Mouse (Mus musculus): ENCODE data around the gene Aes. TPM values are rescaled to one million over a fixed set of nuclear protein-coding genes. Genes with fewer than 3 reads are reported as not detected.

Aes gene
- polyA plus RNA-seq, 1 experiment = 639 TPM

GRCm38 (mm10) chr10:81553232-81553631, 6.1 kb upstream of the Aes start:
- Histone ChIP-seq H3K4me3 (no peak overlapping the region), H3K4me2 (ENCODE audit: low read depth) (no peak overlapping the region), H3K27me3 (ENCODE audit: control insufficient read depth, insufficient read depth, insufficient read length) (no peaks in the 10 kb centered on the region), H3K36me3 (ENCODE audit: control insufficient read depth, insufficient read depth) (no peaks in the 10 kb centered on the region), H3K79me2 (ENCODE audit: control insufficient read depth, insufficient read depth) (no peaks in the 10 kb centered on the region), H3ac (ENCODE audit: control insufficient read depth, insufficient read length) (no peak overlapping the region)
- TF ChIP-seq SRF (IDR thresholded peaks at IDR 0.05; ENCODE audit: control insufficient read depth, insufficient read length, low read depth) (no peak), TCF12 (IDR thresholded peaks at IDR 0.05; ENCODE audit: insufficient read depth, poor library complexity, severe bottlenecking) (no peak), E2F4 (IDR thresholded peaks at IDR 0.05; ENCODE audit: insufficient read depth) (no peak), MYOD1 (IDR thresholded peaks at IDR 0.05; ENCODE audit: control insufficient read depth in 1 of 3, insufficient read length in 2 of 3, low read depth in 2 of 3) (no peak), MYOG (IDR thresholded peaks at IDR 0.05; ENCODE audit: control insufficient read depth in 1 of 3, insufficient read depth in 1 of 3, insufficient read length in 2 of 3, low read depth in 2 of 3) (no peak), CEBPB (IDR thresholded peaks at IDR 0.05; ENCODE audit: insufficient read depth, poor library complexity, severe bottlenecking) (no peak), USF1 (IDR thresholded peaks at IDR 0.05; ENCODE audit: low read depth) (no peak), TCF3 (IDR thresholded peaks at IDR 0.05; ENCODE audit: insufficient read length, low read depth) (no peak), POLR2AphosphoS2 (IDR thresholded peaks at IDR 0.05; ENCODE audit: insufficient read length, low read depth) (no peak), MAX (IDR thresholded peaks at IDR 0.05; ENCODE audit: low read depth) (no peak), POLR2A (IDR thresholded peaks at IDR 0.05; ENCODE audit: insufficient read length, low read depth) (no peak), REST (IDR thresholded peaks at IDR 0.05; ENCODE audit: insufficient read depth, insufficient read length) (no peak)

- Histone ChIP-seq H3K4me3 (no peak overlapping the region), H3K79me2 (ENCODE audit: control insufficient read depth, insufficient read depth) (no peaks in the 10 kb centered on the region), H3K27me3 (ENCODE audit: control insufficient read depth, insufficient read depth, insufficient read length) (no peaks in the 10 kb centered on the region), H3K4me2 (ENCODE audit: low read depth) (no peak overlapping the region), H3ac (ENCODE audit: control insufficient read depth, insufficient read length) (no peak overlapping the region), H3K36me3 (ENCODE audit: control insufficient read depth, insufficient read depth) (no peaks in the 10 kb centered on the region)
- TF ChIP-seq TCF12 (IDR thresholded peaks at IDR 0.05; ENCODE audit: insufficient read depth, poor library complexity, severe bottlenecking) (no peak), REST (IDR thresholded peaks at IDR 0.05; ENCODE audit: insufficient read depth, insufficient read length) (no peak)
Measured at GRCm38 (mm10) chr10:81553807-81554755, 5.2 kb upstream of the Aes start.

GRCm38 (mm10) chr10:81556282-81556681, 3.0 kb upstream of the Aes start:
- H3K4me3 ChIP-seq = no peak overlapping the region
- H3K79me2 ChIP-seq (ENCODE audit: control insufficient read depth, insufficient read depth) = peaks cover 19% of the 10 kb centered on the region
- no peak overlapping the region for H3ac ChIP-seq (ENCODE audit: control insufficient read depth, insufficient read length)
- H3K4me2 ChIP-seq (ENCODE audit: low read depth) = no peak overlapping the region
- TF ChIP-seq MAX (IDR thresholded peaks at IDR 0.05; ENCODE audit: low read depth) (no peak), E2F4 (IDR thresholded peaks at IDR 0.05; ENCODE audit: insufficient read depth) (no peak), MYOG (IDR thresholded peaks at IDR 0.05; ENCODE audit: control insufficient read depth in 1 of 3, insufficient read depth in 1 of 3, insufficient read length in 2 of 3, low read depth in 2 of 3) (no peak), TCF3 (IDR thresholded peaks at IDR 0.05; ENCODE audit: insufficient read length, low read depth) (no peak), TCF12 (IDR thresholded peaks at IDR 0.05; ENCODE audit: insufficient read depth, poor library complexity, severe bottlenecking) (no peak), REST (IDR thresholded peaks at IDR 0.05; ENCODE audit: insufficient read depth, insufficient read length) (no peak), POLR2A (IDR thresholded peaks at IDR 0.05; ENCODE audit: insufficient read length, low read depth) (no peak), CEBPB (IDR thresholded peaks at IDR 0.05; ENCODE audit: insufficient read depth, poor library complexity, severe bottlenecking) (no peak), SRF (IDR thresholded peaks at IDR 0.05; ENCODE audit: control insufficient read depth, insufficient read length, low read depth) (no peak), POLR2AphosphoS2 (IDR thresholded peaks at IDR 0.05; ENCODE audit: insufficient read length, low read depth) (no peak), USF1 (IDR thresholded peaks at IDR 0.05; ENCODE audit: low read depth) (no peak)
- H3K36me3 ChIP-seq (ENCODE audit: control insufficient read depth, insufficient read depth) = no peaks in the 10 kb centered on the region
- H3K27me3 ChIP-seq (ENCODE audit: control insufficient read depth, insufficient read depth, insufficient read length) = no peaks in the 10 kb centered on the region

GRCm38 (mm10) chr10:81557491-81557890, 1.8 kb upstream of the Aes start:
- Histone ChIP-seq H3K4me2 (ENCODE audit: low read depth) (no peak overlapping the region), H3K36me3 (ENCODE audit: control insufficient read depth, insufficient read depth) (no peaks in the 10 kb centered on the region), H3K27me3 (ENCODE audit: control insufficient read depth, insufficient read depth, insufficient read length) (no peaks in the 10 kb centered on the region), H3K4me3 (no peak overlapping the region), H3ac (ENCODE audit: control insufficient read depth, insufficient read length) (no peak overlapping the region), H3K79me2 (ENCODE audit: control insufficient read depth, insufficient read depth) (peaks cover 25% of the 10 kb centered on the region)
- TF ChIP-seq MYOD1 (IDR thresholded peaks at IDR 0.05; ENCODE audit: control insufficient read depth in 1 of 3, insufficient read length in 2 of 3, low read depth in 2 of 3) (peak in 2 of 3 experiments; percentile 56 to 80), CEBPB (IDR thresholded peaks at IDR 0.05; ENCODE audit: insufficient read depth, poor library complexity, severe bottlenecking) (no peak), MYOG (IDR thresholded peaks at IDR 0.05; ENCODE audit: control insufficient read depth in 1 of 3, insufficient read depth in 1 of 3, insufficient read length in 2 of 3, low read depth in 2 of 3) (peak in 2 of 3 experiments; percentile 27 to 74)
